Mouse (Mus musculus) myocyte (in vitro differentiated cells): ENCODE data around the gene Tmem74b. TPM values are rescaled to one million over a fixed set of nuclear protein-coding genes. Genes with fewer than 3 reads are reported as not detected.

ENCODE experiments used
- H3K27me3 ChIP-seq: one replicate; pipeline ENCODE4 v1.6.1; 2011; ENCODE audit not compliant: control insufficient read depth, insufficient read depth, insufficient read length
- H3K36me3 ChIP-seq: one replicate; pipeline ENCODE4 v1.6.1; 2011; ENCODE audit not compliant: control insufficient read depth, insufficient read depth
- H3K4me2 ChIP-seq: one replicate; pipeline ENCODE4 v1.6.1; 2011; ENCODE audit warnings: low read depth, control low read depth
- H3K4me3 ChIP-seq: one replicate; pipeline ENCODE4 v1.5.1; 2011; ENCODE audit warnings: mild to moderate bottlenecking, control low read depth, moderate library complexity
- H3K79me2 ChIP-seq: one replicate; pipeline ENCODE4 v1.6.1; 2011; ENCODE audit not compliant: control insufficient read depth, insufficient read depth
- H3ac ChIP-seq: one replicate; pipeline ENCODE4 v1.6.1; 2011; ENCODE audit not compliant: control insufficient read depth, insufficient read length
- CEBPB ChIP-seq: IDR thresholded peaks from 2 replicates; pipeline ENCODE4 v1.6.1; 2011; ENCODE audit warnings: mild to moderate bottlenecking, moderate library complexity; ENCODE audit not compliant: poor library complexity, insufficient read depth, severe bottlenecking
- E2F4 ChIP-seq: IDR thresholded peaks from one replicate; pipeline ENCODE4 v1.6.1; 2011; ENCODE audit warnings: mild to moderate bottlenecking, control low read depth, moderate library complexity; ENCODE audit not compliant: insufficient read depth
- MAX ChIP-seq: IDR thresholded peaks from one replicate; pipeline ENCODE4 v1.6.1; 2011; ENCODE audit warnings: low read depth, mild to moderate bottlenecking, control low read depth
- MYOD1 ChIP-seq, 3 experiments: IDR thresholded peaks; one replicate each; pipeline ENCODE4 v1.6.1; 2011; ENCODE audit warnings: control low read depth in 2 of 3, low read depth in 2 of 3, mild to moderate bottlenecking in 2 of 3, moderate library complexity in 1 of 3; ENCODE audit not compliant: insufficient read length in 2 of 3, control insufficient read depth in 1 of 3
- MYOG ChIP-seq, 3 experiments: IDR thresholded peaks; one replicate each; pipeline ENCODE4 v1.6.1; 2011; ENCODE audit warnings: control low read depth in 2 of 3, low read depth in 2 of 3, mild to moderate bottlenecking in 2 of 3; ENCODE audit not compliant: insufficient read length in 2 of 3, control insufficient read depth in 1 of 3, insufficient read depth in 1 of 3
- POLR2A ChIP-seq: IDR thresholded peaks from one replicate; pipeline ENCODE4 v1.6.1; 2011; ENCODE audit warnings: low read depth, mild to moderate bottlenecking, control low read depth, moderate library complexity; ENCODE audit not compliant: insufficient read length
- POLR2AphosphoS2 ChIP-seq: IDR thresholded peaks from one replicate; pipeline ENCODE4 v1.6.1; 2011; ENCODE audit warnings: low read depth, control low read depth; ENCODE audit not compliant: insufficient read length
- REST ChIP-seq: IDR thresholded peaks from one replicate; pipeline ENCODE4 v1.6.1; 2011; ENCODE audit warnings: mild to moderate bottlenecking, control low read depth, moderate library complexity; ENCODE audit not compliant: insufficient read depth, insufficient read length
- SRF ChIP-seq: IDR thresholded peaks from one replicate; pipeline ENCODE4 v1.6.1; 2011; ENCODE audit warnings: low read depth; ENCODE audit not compliant: control insufficient read depth, insufficient read length
- TCF12 ChIP-seq: IDR thresholded peaks from one replicate; pipeline ENCODE4 v1.6.1; 2011; ENCODE audit warnings: mild to moderate bottlenecking, control low read depth; ENCODE audit not compliant: poor library complexity, insufficient read depth, severe bottlenecking
- TCF3 ChIP-seq: IDR thresholded peaks from one replicate; pipeline ENCODE4 v1.6.1; 2011; ENCODE audit warnings: low read depth, control low read depth; ENCODE audit not compliant: insufficient read length
- USF1 ChIP-seq: IDR thresholded peaks from one replicate; pipeline ENCODE4 v1.6.1; 2011; ENCODE audit warnings: low read depth, mild to moderate bottlenecking, control low read depth, moderate library complexity
- polyA plus RNA-seq: library from polyadenylated mRNA; unstranded; fragments of >200 nt; fragmentation: generic; extraction: Trizol; gene quantifications from one replicate; pipeline ENCODE4 v1.2.1, GENCODE M21; 2012; ENCODE audit warnings: missing spikeins

The Tmem74b gene
- polyA plus RNA-seq, 1 experiment, result not detected

- H3K4me2 ChIP-seq, result no peak overlapping the region
- no peak overlapping the region for H3K4me3 ChIP-seq
- no peak for TF ChIP-seq TCF3
- TF ChIP-seq TCF12, result no peak
- no peak for TF ChIP-seq MAX
- TF ChIP-seq SRF, result no peak
- no peak for TF ChIP-seq POLR2A
- TF ChIP-seq E2F4, result no peak
- no peak for TF ChIP-seq MYOG (IDR thresholded peaks at IDR 0.05; ENCODE audit: control insufficient read depth in 1 of 3, insufficient read depth in 1 of 3, insufficient read length in 2 of 3, low read depth in 2 of 3)
- TF ChIP-seq CEBPB, result no peak
- no peak for TF ChIP-seq USF1
- TF ChIP-seq REST, result no peak
- no peak for TF ChIP-seq MYOD1 (IDR thresholded peaks at IDR 0.05; ENCODE audit: control insufficient read depth in 1 of 3, insufficient read length in 2 of 3, low read depth in 2 of 3)
- no peak for TF ChIP-seq POLR2AphosphoS2
- no peaks in the 10 kb centered on the region for H3K36me3 ChIP-seq
- no peak overlapping the region for H3ac ChIP-seq
- H3K79me2 ChIP-seq, result no peaks in the 10 kb centered on the region
- H3K27me3 ChIP-seq, result no peaks in the 10 kb centered on the region
Measured at GRCm38 (mm10) chr2:151670968-151671329, 30.9 kb upstream of the Tmem74b start.

GRCm38 (mm10) chr2:151676234-151676633 lies 25.6 kb upstream of the Tmem74b start:
- no peaks in the 10 kb centered on the region for H3K79me2 ChIP-seq
- TF ChIP-seq TCF12 (no peak), SRF (no peak), MYOG (IDR thresholded peaks at IDR 0.05; ENCODE audit: control insufficient read depth in 1 of 3, insufficient read depth in 1 of 3, insufficient read length in 2 of 3, low read depth in 2 of 3) (no peak), USF1 (no peak), CEBPB (no peak), MAX (no peak), REST (no peak), TCF3 (no peak), E2F4 (no peak), POLR2A (no peak), MYOD1 (IDR thresholded peaks at IDR 0.05; ENCODE audit: control insufficient read depth in 1 of 3, insufficient read length in 2 of 3, low read depth in 2 of 3) (no peak), POLR2AphosphoS2 (no peak)
- no peak overlapping the region for H3K4me3 ChIP-seq
- no peak overlapping the region for H3ac ChIP-seq
- peaks cover 7% of the 10 kb centered on the region for H3K27me3 ChIP-seq
- no peak overlapping the region for H3K4me2 ChIP-seq
- H3K36me3 ChIP-seq, result no peaks in the 10 kb centered on the region

- H3K27me3 ChIP-seq, result peaks cover 28% of the 10 kb centered on the region
- no peaks in the 10 kb centered on the region for H3K79me2 ChIP-seq
- H3ac ChIP-seq, result no peak overlapping the region
- TF ChIP-seq USF1, result no peak
- TF ChIP-seq MYOD1 (IDR thresholded peaks at IDR 0.05; ENCODE audit: control insufficient read depth in 1 of 3, insufficient read length in 2 of 3, low read depth in 2 of 3), result no peak
- H3K4me3 ChIP-seq, result no peak overlapping the region
- H3K4me2 ChIP-seq, result no peak overlapping the region
- H3K36me3 ChIP-seq, result no peaks in the 10 kb centered on the region
Measured at GRCm38 (mm10) chr2:151682357-151682756, 19.5 kb upstream of the Tmem74b start.

- TF ChIP-seq CEBPB (no peak), TCF12 (no peak), MYOD1 (IDR thresholded peaks at IDR 0.05; ENCODE audit: control insufficient read depth in 1 of 3, insufficient read length in 2 of 3, low read depth in 2 of 3) (no peak), MAX (no peak), SRF (no peak), MYOG (IDR thresholded peaks at IDR 0.05; ENCODE audit: control insufficient read depth in 1 of 3, insufficient read depth in 1 of 3, insufficient read length in 2 of 3, low read depth in 2 of 3) (no peak), REST (no peak), POLR2A (no peak), POLR2AphosphoS2 (no peak), TCF3 (no peak), E2F4 (no peak), USF1 (no peak)
- no peaks in the 10 kb centered on the region for H3K36me3 ChIP-seq
- H3K27me3 ChIP-seq, result peaks cover 28% of the 10 kb centered on the region
- no peak overlapping the region for H3K4me2 ChIP-seq
- no peaks in the 10 kb centered on the region for H3K79me2 ChIP-seq
- no peak overlapping the region for H3ac ChIP-seq
- H3K4me3 ChIP-seq, result no peak overlapping the region
Measured at GRCm38 (mm10) chr2:151682976-151683375, 18.8 kb upstream of the Tmem74b start.

GRCm38 (mm10) chr2:151702146-151702850 lies 490 bp downstream of the Tmem74b start:
- Histone ChIP-seq H3K79me2 (no peaks in the 10 kb centered on the region), H3K4me2 (peak overlapping the region; percentile 2), H3K36me3 (no peaks in the 10 kb centered on the region), H3K4me3 (no peak overlapping the region), H3ac (no peak overlapping the region), H3K27me3 (peaks cover 59% of the 10 kb centered on the region)
- TF ChIP-seq MYOD1 (IDR thresholded peaks at IDR 0.05; ENCODE audit: control insufficient read depth in 1 of 3, insufficient read length in 2 of 3, low read depth in 2 of 3), result no peak
- TF ChIP-seq TCF3, result no peak
- no peak for TF ChIP-seq SRF
- no peak for TF ChIP-seq POLR2AphosphoS2
- no peak for TF ChIP-seq USF1
- TF ChIP-seq MAX, result no peak
- no peak for TF ChIP-seq E2F4
